Mouse (Mus musculus) spleen, adult 2 months (tissue): Measurements from ENCODE around the gene Ramp2. TPM values are rescaled to one million over a fixed set of nuclear protein-coding genes. Genes with fewer than 3 reads are reported as not detected.
A peak's percentile ranks its signal among the peaks of the same experiment; 100 is the strongest.

Source experiments
- DNase-seq, 2 experiments: peaks; one replicate each; pipeline versions ENCODE4 v3.0.0 to v3.0.0-alpha.2; 2012 to 2021; ENCODE audit warnings: low spot score in 2 of 2, low read depth in 1 of 2
- H3K27ac ChIP-seq: fragments of 200-500 bp; 2 replicates; pipeline ENCODE4 v1.5.1; 2012; ENCODE audit warnings: low read length, inconsistent platforms; ENCODE audit not compliant: insufficient read depth
- H3K27me3 ChIP-seq: fragments of 200-500 bp; 2 replicates; pipeline ENCODE4 v1.6.1; 2012; ENCODE audit warnings: mild to moderate bottlenecking, moderate library complexity, low read length, inconsistent platforms; ENCODE audit not compliant: control insufficient read depth, insufficient read depth
- H3K36me3 ChIP-seq: fragments of 200-500 bp; 2 replicates; pipeline ENCODE4 v1.6.1; 2012; ENCODE audit warnings: mild to moderate bottlenecking, low read length, inconsistent platforms; ENCODE audit not compliant: control insufficient read depth, insufficient read depth
- H3K4me1 ChIP-seq: fragments of 200-500 bp; 2 replicates; pipeline ENCODE4 v1.6.1; 2011; ENCODE audit warnings: inconsistent platforms; ENCODE audit not compliant: control insufficient read depth, insufficient read depth, insufficient read length
- H3K4me3 ChIP-seq: fragments of 200-500 bp; 2 replicates; pipeline ENCODE4 v1.5.1; 2011; ENCODE audit warnings: mild to moderate bottlenecking, inconsistent platforms; ENCODE audit not compliant: insufficient read depth, insufficient read length; ENCODE audit errors: extremely low read depth
- CTCF ChIP-seq: fragments of 200-500 bp; IDR thresholded peaks from 2 replicates; pipeline ENCODE4 v1.5.1; 2011; ENCODE audit warnings: mild to moderate bottlenecking, inconsistent platforms; ENCODE audit not compliant: insufficient read depth, insufficient read length, insufficient replicate concordance; ENCODE audit errors: extremely low read depth
- POLR2A ChIP-seq: fragments of 200-500 bp; IDR thresholded peaks from 2 replicates; pipeline ENCODE4 v1.6.1; 2011; ENCODE audit warnings: low read depth, low read length, inconsistent platforms
- WGBS: fragments of 180-500 bp; shearing (Covaris S2); methylation state at CpG from one replicate; pipeline ENCODE4 v1.1.7; 2018; 5-methylcytosine and 5-hydroxymethylcytosine counted together
- polyA plus RNA-seq: library from polyadenylated mRNA; depleted of rRNA; stranded (reverse); fragments of >200 nt; gene quantifications from 2 replicates; pipeline ENCODE4 v1.2.3, GENCODE M21; 2012

Gene Ramp2
- polyA plus RNA-seq, 1 experiment, result 59.7 TPM

GRCm38 (mm10) chr11:101218436-101219055, 27.3 kb upstream of the Ramp2 start:
- Histone ChIP-seq H3K36me3 (peaks cover 27% of the 10 kb centered on the region), H3K4me3 (no peak overlapping the region), H3K27ac (no peak overlapping the region), H3K27me3 (no peaks in the 10 kb centered on the region), H3K4me1 (peaks cover 2% of the 10 kb centered on the region; the same call in 1 of the 2 replicates)
- 63% methylated on average over 10 of the region's 10 CpGs for WGBS
- TF ChIP-seq CTCF (no peak), POLR2A (no peak)
- DNase-seq, result no peak

- H3K4me1 ChIP-seq, result peaks cover 5% of the 10 kb centered on the region; the same call in 1 of the 2 replicates
- TF ChIP-seq CTCF (no peak), POLR2A (no peak)
- no peak for DNase-seq
- no peaks in the 10 kb centered on the region for H3K27me3 ChIP-seq
- H3K4me3 ChIP-seq, result no peak overlapping the region
- no peak overlapping the region for H3K27ac ChIP-seq
- WGBS, result 67% methylated on average over 2 of the region's 2 CpGs
- peaks cover 11% of the 10 kb centered on the region for H3K36me3 ChIP-seq
Observed at GRCm38 (mm10) chr11:101220853-101221252, 25.0 kb upstream of the Ramp2 start.

- peaks cover 7% of the 10 kb centered on the region for H3K4me1 ChIP-seq
- H3K36me3 ChIP-seq, result peaks cover 10% of the 10 kb centered on the region
- H3K27me3 ChIP-seq, result no peaks in the 10 kb centered on the region
- WGBS, result 44% methylated on average over 8 of the region's 8 CpGs
- H3K4me3 ChIP-seq, result no peak overlapping the region
- DNase-seq, result no peak
- H3K27ac ChIP-seq, result peak overlapping the region; percentile 60; the same call in 1 of the 2 replicates
- TF ChIP-seq POLR2A (no peak), CTCF (no peak)
Observed at GRCm38 (mm10) chr11:101221306-101221986, 24.4 kb upstream of the Ramp2 start.

GRCm38 (mm10) chr11:101224337-101224736, 21.5 kb upstream of the Ramp2 start:
- Histone ChIP-seq H3K27me3 (no peaks in the 10 kb centered on the region), H3K36me3 (no peaks in the 10 kb centered on the region), H3K27ac (no peak overlapping the region), H3K4me1 (peaks cover 7% of the 10 kb centered on the region), H3K4me3 (no peak overlapping the region)
- no peak for DNase-seq
- 57% methylated on average over 3 of the region's 3 CpGs for WGBS
- TF ChIP-seq POLR2A (no peak), CTCF (no peak)

GRCm38 (mm10) chr11:101225331-101226064, 20.3 kb upstream of the Ramp2 start:
- Histone ChIP-seq H3K27ac (peak overlapping the region; percentile 74), H3K4me3 (peak overlapping the region; percentile 95), H3K4me1 (peaks cover 7% of the 10 kb centered on the region), H3K27me3 (no peaks in the 10 kb centered on the region), H3K36me3 (no peaks in the 10 kb centered on the region)
- DNase-seq, result no peak
- TF ChIP-seq POLR2A (no peak), CTCF (no peak)
- WGBS, result 20% methylated on average over 25 of the region's 25 CpGs

- TF ChIP-seq CTCF, result peak; percentile 11; the same call in 1 of the 2 replicates
- peak; percentile 56 for TF ChIP-seq POLR2A
- Histone ChIP-seq H3K4me1 (peaks cover 7% of the 10 kb centered on the region), H3K4me3 (peak within 1 kb of the TSS; percentile 95), H3K27ac (peak within 1 kb of the TSS; percentile 74), H3K27me3 (no peaks in the 10 kb centered on the region), H3K36me3 (no peaks in the 10 kb centered on the region)
- DNase-seq, result peak; percentile 73 to 88
- 2% methylated on average over 56 of the region's 56 CpGs for WGBS
Observed at GRCm38 (mm10) chr11:101226065-101226701, 19.6 kb upstream of the Ramp2 start, which contains the start of gene Ezh1. Ezh1 (minus strand) TSS chr11:101226463.
